Mouse (Mus musculus) forebrain, embryonic 16.5 days (tissue): ENCODE measurements around the gene D930020B18Rik. TPM values are rescaled to one million over a fixed set of nuclear protein-coding genes. Genes with fewer than 3 reads are reported as not detected.

ENCODE experiments used
- ATAC-seq: fragments of 200-750 bp; cut with Nextera tagmentation; 2 replicates; pipeline ENCODE4 v1.8.0; 2017; ENCODE audit warnings: mild to moderate bottlenecking, moderate library complexity
- H3K27ac ChIP-seq: fragments of 300-500 bp; sonication (generic); 2 replicates; pipeline ENCODE4 v1.5.1; 2014; ENCODE audit warnings: low read length, control low read depth
- H3K27me3 ChIP-seq: fragments of 300-500 bp; sonication (generic); replicated peaks from 2 replicates; pipeline ENCODE4 v1.6.1; 2014; ENCODE audit warnings: low read length; ENCODE audit not compliant: control insufficient read depth, insufficient read depth
- H3K36me3 ChIP-seq: fragments of 300-500 bp; sonication (generic); 2 replicates; pipeline ENCODE4 v1.6.1; 2014; ENCODE audit not compliant: control insufficient read depth, insufficient read depth
- H3K4me1 ChIP-seq: fragments of 300-500 bp; sonication (generic); replicated peaks from 2 replicates; pipeline ENCODE4 v1.6.1; 2014; ENCODE audit warnings: low read length; ENCODE audit not compliant: control insufficient read depth, insufficient read depth
- H3K4me2 ChIP-seq: fragments of 300-500 bp; sonication (generic); 2 replicates; pipeline ENCODE4 v1.6.1; 2014; ENCODE audit warnings: mild to moderate bottlenecking, low read length, control low read depth
- H3K4me3 ChIP-seq: fragments of 300-500 bp; sonication (generic); replicated peaks from 2 replicates; pipeline ENCODE4 v1.5.1; 2014; ENCODE audit warnings: mild to moderate bottlenecking, low read length, control low read depth
- H3K9ac ChIP-seq: fragments of 300-500 bp; sonication (generic); replicated peaks from 2 replicates; pipeline ENCODE4 v1.6.1; 2014; ENCODE audit warnings: low read depth, low read length, control low read depth
- H3K9me3 ChIP-seq: fragments of 300-500 bp; sonication (generic); 2 replicates; pipeline ENCODE4 v1.6.1; 2016; ENCODE audit warnings: low read length; ENCODE audit not compliant: control insufficient read depth
- WGBS: fragments of 180-500 bp; shearing (Covaris S2); extraction: QIAGEN DNeasy Blood & Tissue Kit; methylation state at CpG from one replicate; pipeline ENCODE4 v1.1.7; 2014; 5-methylcytosine and 5-hydroxymethylcytosine counted together
- microRNA-seq: library from miRNA; unstranded; fragments of <30 nt; microRNA quantifications from one replicate; pipeline ENCODE4, GENCODE M21; 2017
- polyA plus RNA-seq: library from polyadenylated mRNA; unstranded; fragments of >200 nt; fragmentation: Nextera tagmentation; extraction: Ambion mirVana; gene quantifications from 2 replicates; pipeline ENCODE4 v1.2.1, GENCODE M21; 2015

D930020B18Rik gene
- polyA plus RNA-seq, 1 experiment from 2014 or later = 0.27 TPM

DNA sequence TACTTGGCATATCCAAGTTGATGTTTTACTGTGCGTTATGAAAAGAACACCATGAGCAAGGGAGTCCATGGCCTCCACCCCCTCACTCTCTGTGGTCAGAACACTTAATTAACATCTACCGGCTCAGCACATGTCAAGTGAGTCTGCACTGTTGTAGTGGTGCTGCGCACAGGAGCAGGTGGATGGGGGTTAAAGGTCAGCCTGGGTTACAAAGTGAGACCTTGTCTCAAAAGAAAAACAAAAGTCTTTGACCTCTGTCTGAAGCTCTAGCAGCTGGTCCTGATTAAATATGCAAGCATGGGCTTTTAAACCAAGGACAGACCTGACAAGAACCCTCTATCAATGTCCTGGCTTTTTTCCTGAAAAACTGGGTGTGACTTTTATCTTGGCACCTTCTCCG lies 100.9 kb downstream of the D930020B18Rik start:
- 62% methylated on average over 4 of the region's 4 CpGs for WGBS

More for the DNA sequence above, 100.9 kb downstream of the D930020B18Rik start:
- H3K4me1 ChIP-seq = peaks cover 8% of the 10 kb centered on the region
- H3K27ac ChIP-seq = no peak overlapping the region
- ATAC-seq = no peak
- no peaks in the 10 kb centered on the region for H3K9me3 ChIP-seq
- no peak overlapping the region for H3K4me3 ChIP-seq
- H3K27me3 ChIP-seq = no peaks in the 10 kb centered on the region
- H3K9ac ChIP-seq = no peak overlapping the region
- no peak overlapping the region for H3K4me2 ChIP-seq
- H3K36me3 ChIP-seq = peaks cover 7% of the 10 kb centered on the region

Small RNA genes lying within 50 kb of the gene (microRNA-seq; reads per million reads assigned to microRNA genes)
- not detected for gene Gm24330

Other genes starting within 250 kb of the D930020B18Rik start
- gene Rassf3, start 165.2 kb upstream of the D930020B18Rik start, polyA plus RNA-seq = 4.1 and 5.3 TPM in 2 replicates
- 38.4 and 42.7 TPM in 2 replicates for gene Tbk1, start 54.8 kb upstream of the D930020B18Rik start, polyA plus RNA-seq
- 38.4 and 49.3 TPM in 2 replicates for gene Xpot, start 15.3 kb upstream of the D930020B18Rik start, polyA plus RNA-seq
- gene BC048403, start 98.3 kb downstream of the D930020B18Rik start, polyA plus RNA-seq = 3.3 TPM in 2 replicates